Mouse (Mus musculus): ENCODE measurements around the gene Zscan2.

DNA sequence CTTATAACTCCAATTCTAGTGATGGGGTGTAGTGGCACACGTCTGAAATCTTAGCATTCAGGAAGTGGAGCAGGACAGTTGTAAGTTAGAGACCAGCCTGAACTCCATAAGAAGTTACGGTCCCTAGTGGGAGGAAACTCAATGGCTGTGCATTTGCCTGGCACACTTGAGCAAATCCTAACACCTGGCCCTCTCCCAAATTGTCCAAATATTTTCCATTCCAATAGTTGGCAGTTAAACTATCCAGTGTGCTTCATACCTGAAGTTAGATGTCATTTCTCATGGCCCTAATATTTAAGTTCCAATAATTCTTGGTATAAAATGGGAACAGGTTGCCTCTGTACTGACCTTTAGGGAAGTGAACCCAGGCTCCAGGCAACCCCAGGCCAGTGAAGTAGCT lies 8.0 kb downstream of the Zscan2 start:
- TF ChIP-seq GATA1 (IDR thresholded peaks at IDR 0.05; ENCODE audit: borderline replicate concordance, low read length) (no peak), CTCF (IDR thresholded peaks at IDR 0.05; ENCODE audit: low read depth, low read length) (no peak), TAL1 (conservative IDR thresholded peaks at IDR 0.05; ENCODE audit: low read depth, low read length) (no peak)
